Mouse (Mus musculus) urinary bladder, adult 18-20 months (tissue): ENCODE data around the gene Bicd2.
A peak's percentile ranks its signal among the peaks of the same experiment; 100 is the strongest.
"Not testable (repeated sequence)": the region's sequence is repeated elsewhere in the genome, so short reads cannot be mapped to it uniquely, and the experiment has no call there.

Source experiments
- DNase-seq, 2 experiments: peaks; one replicate each; pipeline ENCODE4 v3.0.0; 2022; ENCODE audit warnings: low spot score in 2 of 2, mixed read lengths in 2 of 2

The Bicd2 gene

GRCm38 (mm10) chr13:49360906-49361406 is 19.6 kb downstream of the Bicd2 start:
- DNase-seq: no peak

GRCm38 (mm10) chr13:49362364-49362763 is 21.0 kb downstream of the Bicd2 start:
- DNase-seq: no peak

- no peak for DNase-seq
These were observed 21.4 kb downstream of the Bicd2 start for GRCm38 (mm10) chr13:49362804-49363203.

GRCm38 (mm10) chr13:49364716-49365115 is 23.3 kb downstream of the Bicd2 start:
- DNase-seq: peak in 1 of 2 experiments; percentile 75

- DNase-seq: peak; percentile 37 to 52
These were observed 26.5 kb downstream of the Bicd2 start for GRCm38 (mm10) chr13:49367657-49368440.

GRCm38 (mm10) chr13:49369404-49369803 is 28.0 kb downstream of the Bicd2 start:
- DNase-seq: no peak

GRCm38 (mm10) chr13:49370216-49370615 is 28.8 kb downstream of the Bicd2 start:
- not testable (repeated sequence) for DNase-seq

GRCm38 (mm10) chr13:49370916-49371315 is 29.5 kb downstream of the Bicd2 start:
- not testable (repeated sequence) for DNase-seq

- no peak for DNase-seq
These were observed 30.1 kb downstream of the Bicd2 start for GRCm38 (mm10) chr13:49371428-49371899.

- peak in 1 of 2 experiments; percentile 45 for DNase-seq
These were observed 31.1 kb downstream of the Bicd2 start for GRCm38 (mm10) chr13:49372370-49373060.

GRCm38 (mm10) chr13:49374304-49374703 is 32.9 kb downstream of the Bicd2 start:
- no peak for DNase-seq

GRCm38 (mm10) chr13:49374730-49375129 is 33.3 kb downstream of the Bicd2 start:
- no peak for DNase-seq

- no peak for DNase-seq
These were observed 36.2 kb downstream of the Bicd2 start for GRCm38 (mm10) chr13:49377608-49378007.

GRCm38 (mm10) chr13:49379301-49379700 is 37.9 kb downstream of the Bicd2 start:
- DNase-seq: no peak

- DNase-seq: peak; percentile 70 to 88
These were observed 39.8 kb downstream of the Bicd2 start for GRCm38 (mm10) chr13:49381230-49381629.

- no peak for DNase-seq
These were observed 41.6 kb downstream of the Bicd2 start for GRCm38 (mm10) chr13:49382997-49383396.

- no peak for DNase-seq
These were observed 43.5 kb downstream of the Bicd2 start for GRCm38 (mm10) chr13:49384751-49385463.

GRCm38 (mm10) chr13:49391374-49391773 is 50.0 kb downstream of the Bicd2 start:
- DNase-seq: no peak

GRCm38 (mm10) chr13:49393579-49393978 is 52.2 kb downstream of the Bicd2 start:
- DNase-seq: no peak

GRCm38 (mm10) chr13:49394886-49395447 is 53.6 kb downstream of the Bicd2 start:
- no peak for DNase-seq

- DNase-seq: no peak
These were observed 55.4 kb downstream of the Bicd2 start for GRCm38 (mm10) chr13:49396798-49397197.

GRCm38 (mm10) chr13:49398191-49398590 is 56.8 kb downstream of the Bicd2 start:
- no peak for DNase-seq
